Mouse (Mus musculus) testis, adult 2 months (tissue): ENCODE results near the gene Astn2. TPM values are rescaled to one million over a fixed set of nuclear protein-coding genes. Genes with fewer than 3 reads are reported as not detected.

ENCODE experiments used
- H3K27ac ChIP-seq: fragments of 200-500 bp; 2 replicates; pipeline ENCODE4 v1.5.1; 2012; ENCODE audit warnings: low read depth, low read length; ENCODE audit not compliant: control insufficient read depth, insufficient read depth
- H3K27me3 ChIP-seq: fragments of 200-500 bp; 2 replicates; pipeline ENCODE4 v1.6.1; 2012; ENCODE audit warnings: mild to moderate bottlenecking, low read length, moderate library complexity; ENCODE audit not compliant: control insufficient read depth, insufficient read depth
- H3K36me3 ChIP-seq: fragments of 200-500 bp; 2 replicates; pipeline ENCODE4 v1.6.1; 2012; ENCODE audit warnings: mild to moderate bottlenecking, low read length; ENCODE audit not compliant: control insufficient read depth, insufficient read depth
- H3K4me1 ChIP-seq: fragments of 200-500 bp; 2 replicates; pipeline ENCODE4 v1.6.1; 2012; ENCODE audit warnings: low read length; ENCODE audit not compliant: control insufficient read depth, insufficient read depth
- H3K4me3 ChIP-seq: fragments of 200-500 bp; 2 replicates; pipeline ENCODE4 v1.5.1; 2012; ENCODE audit warnings: low read depth, mild to moderate bottlenecking, low read length, moderate library complexity, mixed read lengths; ENCODE audit not compliant: control insufficient read depth
- CTCF ChIP-seq: fragments of 200-500 bp; IDR thresholded peaks from 2 replicates; pipeline ENCODE4 v1.5.1; 2012; ENCODE audit warnings: low read depth, mild to moderate bottlenecking, inconsistent platforms, low read length, moderate library complexity; ENCODE audit not compliant: control insufficient read depth, insufficient read depth, insufficient replicate concordance
- POLR2A ChIP-seq: fragments of 200-500 bp; IDR thresholded peaks from 2 replicates; pipeline ENCODE4 v1.6.1; 2012; ENCODE audit warnings: low read depth, mild to moderate bottlenecking, inconsistent platforms, low read length, moderate library complexity; ENCODE audit not compliant: control insufficient read depth
- polyA plus RNA-seq: library from polyadenylated mRNA; depleted of rRNA; stranded (reverse); fragments of >200 nt; gene quantifications from 2 replicates; pipeline ENCODE4 v1.2.3, GENCODE M21; 2012

The Astn2 gene
- polyA plus RNA-seq, 1 experiment, result 0.20 TPM

DNA sequence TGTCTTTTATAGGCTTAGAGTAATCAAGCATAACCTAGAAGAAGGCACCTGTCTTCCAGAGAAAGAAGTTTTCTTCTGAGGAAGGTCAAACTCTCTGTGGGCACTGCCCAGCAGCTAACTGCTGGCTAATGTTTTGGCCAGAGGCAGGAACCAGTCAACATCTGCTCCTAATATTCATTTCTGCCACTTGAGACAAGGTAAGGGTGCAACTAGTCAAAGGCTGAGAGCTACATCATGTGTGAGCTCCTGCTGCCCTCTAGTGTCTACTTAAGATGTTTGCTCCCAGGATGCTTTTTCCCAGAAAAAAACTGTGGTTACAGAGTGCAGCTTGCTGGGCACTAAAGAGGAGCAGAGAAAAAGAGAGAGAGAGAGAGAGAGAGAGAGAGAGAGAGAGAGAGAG, 814.6 kb downstream of the Astn2 start:
- no peaks in the 10 kb centered on the region for H3K27me3 ChIP-seq
- H3K4me3 ChIP-seq, result no peak overlapping the region
- H3K27ac ChIP-seq, result no peak overlapping the region
- no peak for TF ChIP-seq POLR2A
- TF ChIP-seq CTCF, result no peak
- H3K36me3 ChIP-seq, result no peaks in the 10 kb centered on the region
- no peaks in the 10 kb centered on the region for H3K4me1 ChIP-seq

DNA sequence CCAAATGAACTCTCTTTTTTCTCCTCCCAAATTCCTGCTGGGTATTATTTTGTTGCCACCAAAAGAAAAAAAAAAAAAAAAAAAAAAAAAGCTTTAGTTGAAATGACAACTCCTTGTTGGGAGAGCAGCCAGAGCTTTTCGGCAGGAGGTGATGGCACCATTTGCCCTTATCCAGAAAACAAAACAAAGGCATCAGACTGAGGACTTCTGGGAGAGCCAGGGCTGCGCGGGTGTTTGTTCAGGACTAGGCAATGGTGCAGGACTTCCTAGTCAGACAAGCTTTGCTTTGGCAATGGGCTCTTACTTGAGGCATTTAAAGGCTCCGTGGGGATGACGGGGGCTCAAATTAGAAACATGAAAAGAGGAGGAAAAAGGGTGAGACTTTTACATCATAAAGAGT, 817.5 kb downstream of the Astn2 start:
- no peaks in the 10 kb centered on the region for H3K27me3 ChIP-seq
- no peaks in the 10 kb centered on the region for H3K36me3 ChIP-seq
- no peak for TF ChIP-seq POLR2A
- TF ChIP-seq CTCF, result no peak
- H3K27ac ChIP-seq, result no peak overlapping the region
- H3K4me1 ChIP-seq, result no peaks in the 10 kb centered on the region
- H3K4me3 ChIP-seq, result no peak overlapping the region

DNA sequence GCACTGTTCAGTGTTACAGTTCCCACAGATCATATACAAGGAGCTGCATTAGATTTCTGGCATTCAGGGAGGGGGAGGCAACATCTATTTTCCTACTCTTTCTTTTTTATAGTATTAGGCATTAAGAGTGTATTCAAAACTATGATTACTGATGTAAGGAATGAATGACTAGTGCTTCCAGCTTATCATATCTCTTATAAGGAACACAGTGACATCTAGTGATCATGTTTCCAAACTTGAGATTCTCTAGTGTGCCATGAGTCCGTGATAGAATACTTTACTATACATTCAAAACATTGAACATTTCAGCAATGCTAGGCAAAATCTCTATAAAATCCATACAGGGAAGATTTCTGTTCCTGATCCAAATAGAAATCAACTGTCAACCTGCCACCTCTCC, 824.2 kb downstream of the Astn2 start:
- no peaks in the 10 kb centered on the region for H3K4me1 ChIP-seq
- H3K4me3 ChIP-seq, result no peak overlapping the region
- no peak overlapping the region for H3K27ac ChIP-seq
- no peaks in the 10 kb centered on the region for H3K36me3 ChIP-seq
- H3K27me3 ChIP-seq, result no peaks in the 10 kb centered on the region
- no peak for TF ChIP-seq CTCF
- TF ChIP-seq POLR2A, result no peak

DNA sequence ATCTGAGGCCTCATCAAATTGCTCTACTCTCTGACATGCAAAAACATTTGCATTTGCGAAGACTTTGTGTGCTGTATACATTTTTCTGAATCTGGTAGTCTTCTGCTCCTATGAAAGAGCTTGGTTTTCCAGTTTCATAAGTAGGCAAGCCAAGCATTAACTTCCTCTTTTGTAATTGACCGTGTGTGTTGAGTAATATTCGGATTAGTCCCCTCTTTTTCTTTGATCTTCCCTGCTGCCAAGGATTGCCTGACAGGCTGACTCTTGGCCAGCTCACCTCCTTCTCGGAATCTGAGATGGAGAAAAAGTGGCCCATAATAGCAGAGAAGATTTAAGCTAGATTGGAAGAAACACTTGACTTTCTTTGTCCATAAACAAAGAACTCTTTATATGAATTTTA, 838.9 kb downstream of the Astn2 start:
- Histone ChIP-seq H3K4me1 (no peaks in the 10 kb centered on the region), H3K36me3 (no peaks in the 10 kb centered on the region), H3K27ac (no peak overlapping the region), H3K27me3 (no peaks in the 10 kb centered on the region), H3K4me3 (no peak overlapping the region)
- no peak for TF ChIP-seq CTCF
- no peak for TF ChIP-seq POLR2A

DNA sequence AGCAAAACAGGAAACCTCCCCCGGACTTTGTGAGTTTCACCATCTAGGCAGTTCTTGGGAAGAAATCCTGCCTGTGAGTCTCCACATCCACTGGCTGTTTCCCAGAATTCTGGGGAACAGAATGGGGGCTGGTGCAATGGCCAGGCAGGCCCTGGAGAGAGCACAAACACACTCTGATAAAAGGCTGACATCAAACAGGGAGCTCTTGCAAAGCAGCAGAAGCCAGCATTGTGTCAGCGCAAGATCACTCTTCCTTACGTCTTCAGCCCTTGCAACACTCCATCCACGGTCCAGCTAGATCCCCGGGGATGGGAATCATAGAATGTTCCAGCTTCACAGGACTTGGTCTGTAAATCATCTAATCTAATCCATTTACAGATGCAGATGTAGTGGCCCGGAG, 855.9 kb downstream of the Astn2 start:
- Histone ChIP-seq H3K27me3 (no peaks in the 10 kb centered on the region), H3K27ac (no peak overlapping the region), H3K4me3 (no peak overlapping the region), H3K36me3 (no peaks in the 10 kb centered on the region), H3K4me1 (no peaks in the 10 kb centered on the region)
- TF ChIP-seq CTCF (no peak), POLR2A (no peak)

DNA sequence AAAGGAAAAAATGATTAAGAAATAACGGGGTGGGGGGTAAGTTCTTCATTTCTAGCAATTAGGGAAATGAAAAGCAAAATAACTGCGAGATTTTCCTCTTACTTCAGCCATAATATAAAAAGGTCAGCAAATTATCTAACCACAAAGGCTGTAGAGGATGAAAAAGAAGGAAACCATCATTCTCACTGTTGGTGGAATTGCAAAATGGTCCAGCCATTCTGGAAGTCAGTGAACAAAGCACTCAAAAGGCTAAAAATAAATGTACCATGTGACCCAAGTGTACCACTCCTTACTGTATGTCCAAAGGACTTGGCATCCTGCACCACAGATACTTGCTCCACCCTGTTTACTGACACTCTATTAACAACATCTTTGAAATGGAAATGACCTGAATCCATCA, 858.8 kb downstream of the Astn2 start:
- TF ChIP-seq POLR2A, result no peak
- TF ChIP-seq CTCF, result no peak
- Histone ChIP-seq H3K36me3 (no peaks in the 10 kb centered on the region), H3K4me1 (no peaks in the 10 kb centered on the region), H3K4me3 (no peak overlapping the region), H3K27me3 (no peaks in the 10 kb centered on the region), H3K27ac (no peak overlapping the region)

DNA sequence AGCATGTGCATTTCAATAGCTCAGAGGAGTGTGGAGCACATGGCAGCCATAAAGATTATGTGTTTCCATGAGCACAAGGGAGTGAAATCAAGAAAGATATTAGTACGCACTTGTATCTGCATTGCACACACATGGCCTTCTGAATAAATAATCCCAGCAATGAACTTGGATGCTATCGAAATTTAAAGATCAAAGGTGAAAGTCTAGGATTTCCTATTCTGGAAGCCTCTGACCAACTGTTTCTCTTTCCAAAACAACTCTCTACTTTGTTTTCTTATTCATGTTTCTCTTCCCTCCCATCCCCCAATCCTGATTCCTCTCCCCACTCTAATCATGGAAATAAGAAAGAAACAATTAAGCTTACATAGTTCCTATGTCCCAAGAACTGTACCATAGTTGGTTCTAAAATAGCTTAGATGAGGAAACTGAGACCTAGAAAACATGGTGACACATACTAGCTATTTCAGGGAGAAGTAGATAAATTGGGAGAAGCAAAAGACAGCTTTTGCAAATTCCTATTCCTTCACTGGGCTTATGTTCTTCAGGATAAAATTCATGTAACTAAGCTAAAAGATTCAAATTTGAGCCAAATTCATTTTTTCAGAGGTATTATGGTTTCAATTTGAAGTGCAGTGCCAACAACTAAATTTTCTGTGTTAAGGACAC, 872.2 kb downstream of the Astn2 start:
- Histone ChIP-seq H3K27me3 (no peaks in the 10 kb centered on the region), H3K4me1 (no peaks in the 10 kb centered on the region), H3K4me3 (no peak overlapping the region), H3K27ac (no peak overlapping the region), H3K36me3 (no peaks in the 10 kb centered on the region)
- TF ChIP-seq POLR2A, result no peak
- TF ChIP-seq CTCF, result no peak

DNA sequence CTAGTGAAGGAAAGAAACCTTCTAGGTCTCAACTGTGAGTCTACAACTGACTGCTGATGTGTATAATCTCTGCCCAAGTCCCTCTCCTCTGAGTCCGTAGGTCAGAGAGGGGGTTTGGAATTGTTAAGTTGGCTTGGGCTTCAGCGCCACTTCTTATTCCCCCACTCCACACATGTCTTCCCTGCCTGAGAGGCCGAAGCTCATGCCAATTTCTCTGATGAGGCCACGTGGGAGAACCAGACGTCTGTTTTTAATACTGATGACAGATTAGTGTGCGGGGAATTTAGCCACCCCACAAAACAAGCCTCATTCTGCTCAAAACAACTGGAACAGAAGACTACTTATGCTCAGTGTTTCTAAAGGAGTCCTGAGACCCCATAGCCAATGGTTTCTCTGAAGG, 872.8 kb downstream of the Astn2 start:
- TF ChIP-seq CTCF (no peak), POLR2A (no peak)
- Histone ChIP-seq H3K27me3 (no peaks in the 10 kb centered on the region), H3K4me3 (no peak overlapping the region), H3K27ac (no peak overlapping the region), H3K36me3 (no peaks in the 10 kb centered on the region), H3K4me1 (no peaks in the 10 kb centered on the region)
